Mouse (Mus musculus) limb, embryonic 11.5 days (tissue): ENCODE results near the gene Cst6. TPM values are rescaled to one million over a fixed set of nuclear protein-coding genes. Genes with fewer than 3 reads are reported as not detected.

ENCODE experiments used
- ATAC-seq: fragments of 200-750 bp; cut with Nextera tagmentation; 2 replicates; pipeline ENCODE4 v1.8.0; 2017; ENCODE audit warnings: low read depth; ENCODE audit not compliant: insufficient number of reproducible peaks, low FRiP score, low TSS enrichment
- DNase-seq: peaks from one replicate; pipeline ENCODE4 v3.0.0-alpha.2; 2015; ENCODE audit warnings: low spot score
- H3K27ac ChIP-seq: fragments of 300-500 bp; sonication (generic); replicated peaks from 2 replicates; pipeline ENCODE4 v1.5.1; 2014; ENCODE audit warnings: low read depth, mild to moderate bottlenecking, low read length
- H3K27me3 ChIP-seq: fragments of 300-500 bp; sonication (generic); 2 replicates; pipeline ENCODE4 v1.6.1; 2014; ENCODE audit warnings: mild to moderate bottlenecking, low read length, mixed read lengths; ENCODE audit not compliant: control insufficient read depth, insufficient read depth
- H3K36me3 ChIP-seq: fragments of 300-500 bp; sonication (generic); 2 replicates; pipeline ENCODE4 v1.6.1; 2014; ENCODE audit warnings: mild to moderate bottlenecking, low read length, moderate library complexity, mixed read lengths; ENCODE audit not compliant: control insufficient read depth, insufficient read depth
- H3K4me1 ChIP-seq: fragments of 300-500 bp; sonication (generic); 2 replicates; pipeline ENCODE4 v1.6.1; 2014; ENCODE audit warnings: low read length, mixed read lengths; ENCODE audit not compliant: control insufficient read depth, insufficient read depth
- H3K4me2 ChIP-seq: fragments of 300-500 bp; sonication (generic); 2 replicates; pipeline ENCODE4 v1.6.1; 2014; ENCODE audit warnings: low read depth, mild to moderate bottlenecking, moderate library complexity; ENCODE audit not compliant: severe bottlenecking
- H3K4me3 ChIP-seq: fragments of 300-500 bp; sonication (generic); 2 replicates; pipeline ENCODE4 v1.5.1; 2014; ENCODE audit warnings: low read depth, low read length
- H3K9ac ChIP-seq: fragments of 300-500 bp; sonication (generic); 2 replicates; pipeline ENCODE4 v1.6.1; 2014; ENCODE audit warnings: mild to moderate bottlenecking, low read length
- H3K9me3 ChIP-seq: fragments of 300-500 bp; sonication (generic); 2 replicates; pipeline ENCODE4 v1.6.1; 2016; ENCODE audit warnings: low read length; ENCODE audit not compliant: control insufficient read depth
- WGBS: fragments of 180-500 bp; shearing (Covaris S2); extraction: QIAGEN DNeasy Blood & Tissue Kit; methylation state at CpG from one replicate; pipeline ENCODE4 v1.1.7; 2014; 5-methylcytosine and 5-hydroxymethylcytosine counted together
- polyA plus RNA-seq: library from polyadenylated mRNA; unstranded; fragments of >200 nt; fragmentation: Nextera tagmentation; extraction: Ambion mirVana; gene quantifications from 2 replicates; pipeline ENCODE4 v1.2.1, GENCODE M21; 2014

Cst6 gene
- polyA plus RNA-seq, 1 experiment from 2014 or later = 0.64 TPM

DNA sequence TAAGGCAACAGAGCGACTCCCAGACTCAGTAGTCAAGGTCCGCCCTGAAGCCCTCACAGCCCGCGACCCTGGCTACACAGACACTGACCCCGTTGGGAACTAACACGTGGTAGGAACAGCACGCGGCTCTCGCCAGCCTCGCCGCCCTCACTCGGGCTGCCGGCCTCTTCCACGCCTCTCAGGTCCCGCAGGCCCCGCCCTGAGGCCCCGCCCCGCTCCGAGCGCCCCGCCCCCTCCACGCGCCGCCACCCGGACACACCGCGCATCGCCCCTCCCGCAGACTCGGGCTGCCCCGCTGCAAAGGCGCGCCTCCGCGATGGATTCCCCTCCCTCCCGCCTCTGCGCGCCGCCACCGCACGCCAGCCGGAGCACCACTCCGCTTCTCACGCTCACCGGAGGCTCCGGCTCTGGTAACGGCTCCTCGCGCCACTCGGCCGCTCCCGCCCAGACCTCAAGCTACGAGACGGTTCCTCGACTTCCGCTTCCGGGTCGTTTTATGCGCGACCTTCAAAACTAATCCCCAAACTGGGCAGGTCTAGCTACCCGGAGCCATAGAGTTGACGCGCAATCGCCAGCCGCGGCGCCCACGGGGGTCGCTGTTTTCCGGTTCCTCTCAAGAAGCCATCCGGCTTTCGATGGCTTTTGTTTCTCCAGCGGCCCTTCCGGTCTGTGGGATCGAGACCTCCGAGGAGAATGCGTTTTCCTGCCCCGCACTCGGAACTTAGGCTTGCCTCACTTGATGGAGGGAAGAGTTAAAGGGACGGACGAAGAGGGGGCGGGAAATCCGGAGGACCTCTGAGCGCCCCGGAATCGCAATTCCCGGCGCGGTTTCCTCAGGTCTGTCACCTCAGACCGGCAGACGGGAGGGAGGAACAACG is 17.0 kb upstream of the Cst6 start, which contains the start of gene Eif1ad:
Gene Eif1ad (plus strand): TSS at position 567 of the 878 bp plus-strand sequence.
- Histone ChIP-seq H3K4me2 (peak within 1 kb of the TSS; percentile 91), H3K36me3 (peaks cover 24% of the 10 kb centered on the region), H3K4me1 (peaks cover 15% of the 10 kb centered on the region), H3K27ac (peak within 1 kb of the TSS; percentile 92), H3K9me3 (no peaks in the 10 kb centered on the region), H3K9ac (peak within 1 kb of the TSS; percentile 89), H3K27me3 (no peaks in the 10 kb centered on the region), H3K4me3 (peak within 1 kb of the TSS; percentile 99)
- ATAC-seq = peak; percentile 95
- WGBS = 0% methylated on average over 83 of the region's 92 CpGs
- peak; percentile 97 for DNase-seq

DNA sequence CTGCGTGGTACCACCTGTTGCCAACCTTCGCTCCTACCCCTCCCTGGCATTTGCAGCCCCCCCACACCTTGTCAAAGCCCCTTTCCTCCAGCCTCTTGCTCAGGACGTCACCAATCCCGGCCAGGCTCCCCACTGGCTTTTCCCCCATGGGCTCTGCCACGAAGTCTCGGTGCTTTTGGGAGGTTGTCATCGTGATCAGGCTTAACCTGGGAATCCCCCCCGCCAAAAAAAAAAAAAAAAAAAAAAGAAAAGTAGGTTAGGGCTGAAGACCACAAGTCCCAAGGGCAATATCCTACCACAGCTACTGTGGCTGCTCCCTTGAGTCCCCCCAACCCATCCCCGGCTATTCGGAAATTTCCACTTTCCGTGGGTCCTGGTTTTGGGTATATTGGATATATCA is 16.4 kb upstream of the Cst6 start:
- DNase-seq (no peak), ATAC-seq (no peak)
- peak overlapping the region; percentile 89 for H3K9ac ChIP-seq
- H3K36me3 ChIP-seq = peaks cover 22% of the 10 kb centered on the region
- 21% methylated on average over 11 of the region's 11 CpGs for WGBS
- peak overlapping the region; percentile 92; the same call in 1 of the 2 replicates for H3K27ac ChIP-seq
- H3K4me1 ChIP-seq = peaks cover 15% of the 10 kb centered on the region
- H3K4me3 ChIP-seq = peak overlapping the region; percentile 99
- H3K27me3 ChIP-seq = no peaks in the 10 kb centered on the region
- H3K4me2 ChIP-seq = peak overlapping the region; percentile 91
- no peaks in the 10 kb centered on the region for H3K9me3 ChIP-seq

DNA sequence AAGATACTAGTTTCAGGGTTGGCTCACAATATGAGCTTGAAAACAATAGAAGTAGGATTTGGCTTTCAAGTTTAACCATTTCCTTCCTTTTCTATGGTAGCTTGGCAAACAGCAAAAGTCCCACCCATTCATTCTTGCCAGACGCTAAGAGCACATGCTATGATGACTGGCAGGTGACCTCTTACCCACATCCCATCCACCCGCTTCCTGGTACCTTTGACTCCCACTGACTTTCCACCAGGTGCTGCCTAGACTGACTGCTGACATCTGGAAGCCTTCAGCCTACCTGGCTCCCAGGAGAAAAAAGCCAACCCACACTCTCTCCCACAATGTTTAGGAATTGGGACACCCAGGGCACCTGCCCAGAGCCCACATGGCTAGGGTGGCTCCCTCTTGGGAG is 14.8 kb upstream of the Cst6 start:
- DNase-seq (no peak), ATAC-seq (no peak)
- 88% methylated on average over 2 of the region's 2 CpGs for WGBS
- Histone ChIP-seq H3K9me3 (no peaks in the 10 kb centered on the region), H3K27ac (no peak overlapping the region), H3K36me3 (peaks cover 12% of the 10 kb centered on the region; the same call in 1 of the 2 replicates), H3K27me3 (no peaks in the 10 kb centered on the region), H3K4me1 (peaks cover 15% of the 10 kb centered on the region), H3K9ac (no peak overlapping the region), H3K4me2 (no peak overlapping the region), H3K4me3 (no peak overlapping the region)

DNA sequence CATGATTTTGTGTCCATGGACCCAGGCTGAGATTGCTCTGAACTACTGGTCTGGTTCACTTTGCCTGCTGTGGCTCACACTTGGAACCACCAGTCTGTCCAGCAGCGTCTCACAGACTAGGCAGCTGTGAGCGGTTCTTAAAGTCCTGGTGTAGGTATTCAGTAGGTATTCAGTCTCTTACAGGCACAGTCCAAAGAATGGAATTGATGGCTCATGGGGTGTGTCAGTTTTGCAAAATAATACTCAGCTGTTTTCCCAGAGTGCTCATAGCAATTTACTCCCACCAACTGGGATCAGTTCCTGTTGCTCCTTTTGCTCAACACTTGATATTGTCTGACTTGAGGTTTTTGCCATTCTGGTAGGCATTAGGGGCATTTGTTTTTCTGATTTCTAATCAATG is 12.8 kb upstream of the Cst6 start:
- peaks cover 9% of the 10 kb centered on the region; the same call in 1 of the 2 replicates for H3K36me3 ChIP-seq
- H3K4me1 ChIP-seq = peaks cover 6% of the 10 kb centered on the region
- no peak overlapping the region for H3K4me2 ChIP-seq
- H3K4me3 ChIP-seq = no peak overlapping the region
- 79% methylated on average over 2 of the region's 2 CpGs for WGBS
- no peak overlapping the region for H3K9ac ChIP-seq
- no peak overlapping the region for H3K27ac ChIP-seq
- no peak for DNase-seq
- H3K9me3 ChIP-seq = peaks cover 2% of the 10 kb centered on the region; the same call in 1 of the 2 replicates
- no peaks in the 10 kb centered on the region for H3K27me3 ChIP-seq
- no peak for ATAC-seq

DNA sequence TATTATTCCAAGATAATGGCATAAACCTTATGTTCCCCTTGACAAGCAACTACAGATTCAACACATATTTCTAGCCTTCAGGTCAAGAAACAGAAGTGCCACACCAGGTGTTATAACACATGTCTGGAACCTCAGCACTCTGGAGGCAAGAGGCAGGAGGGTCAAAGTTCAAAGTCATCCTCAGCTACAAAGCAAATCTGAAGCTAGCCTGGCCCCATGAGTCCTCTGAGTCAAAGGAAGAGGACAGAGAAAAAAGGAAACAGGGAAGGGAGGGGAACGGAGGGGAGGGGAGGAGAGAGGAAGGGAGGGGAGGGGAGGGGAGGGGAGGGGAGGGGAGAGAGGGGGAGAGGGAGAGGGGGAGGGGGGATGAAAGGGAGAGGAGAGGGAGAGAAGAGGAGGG is 6.7 kb upstream of the Cst6 start:
- no peak overlapping the region for H3K9ac ChIP-seq
- H3K36me3 ChIP-seq = no peaks in the 10 kb centered on the region
- ATAC-seq (no peak), DNase-seq (no peak)
- no peak overlapping the region for H3K27ac ChIP-seq
- no peak overlapping the region for H3K4me2 ChIP-seq
- H3K9me3 ChIP-seq = peaks cover 2% of the 10 kb centered on the region; the same call in 1 of the 2 replicates
- WGBS = no CpG with 5 or more reads among the region's 1 CpGs
- H3K4me3 ChIP-seq = no peak overlapping the region
- no peaks in the 10 kb centered on the region for H3K27me3 ChIP-seq
- no peaks in the 10 kb centered on the region for H3K4me1 ChIP-seq

DNA sequence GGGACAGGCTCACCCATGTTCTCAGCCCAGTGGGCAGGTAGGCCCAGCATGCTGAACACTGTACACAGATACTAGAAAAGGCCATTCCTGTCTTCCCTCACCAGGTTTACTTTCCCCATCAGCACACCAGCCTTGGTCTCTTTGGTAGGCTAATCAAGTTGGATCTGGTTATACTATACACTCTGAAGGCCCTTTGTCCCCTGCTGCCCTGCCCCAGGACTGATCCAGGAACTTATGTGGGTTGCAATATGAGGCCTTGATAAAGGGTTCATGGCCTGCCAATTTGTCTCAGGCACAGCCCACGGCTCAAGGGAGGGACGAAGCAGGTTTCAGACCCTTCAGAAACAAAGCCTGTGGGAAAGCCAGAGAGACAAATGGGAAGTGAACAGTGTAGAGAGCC is 4.2 kb upstream of the Cst6 start:
- Histone ChIP-seq H3K9ac (no peak overlapping the region), H3K4me2 (no peak overlapping the region), H3K36me3 (no peaks in the 10 kb centered on the region), H3K27me3 (0 out of 2 replicates have a peak, but pooled peaks cover 4% of the 10 kb centered on the region), H3K27ac (no peak overlapping the region), H3K4me1 (peaks cover 3% of the 10 kb centered on the region; the same call in 1 of the 2 replicates), H3K4me3 (no peak overlapping the region), H3K9me3 (no peaks in the 10 kb centered on the region)
- 84% methylated on average over 2 of the region's 2 CpGs for WGBS
- no peak for ATAC-seq
- DNase-seq = no peak

DNA sequence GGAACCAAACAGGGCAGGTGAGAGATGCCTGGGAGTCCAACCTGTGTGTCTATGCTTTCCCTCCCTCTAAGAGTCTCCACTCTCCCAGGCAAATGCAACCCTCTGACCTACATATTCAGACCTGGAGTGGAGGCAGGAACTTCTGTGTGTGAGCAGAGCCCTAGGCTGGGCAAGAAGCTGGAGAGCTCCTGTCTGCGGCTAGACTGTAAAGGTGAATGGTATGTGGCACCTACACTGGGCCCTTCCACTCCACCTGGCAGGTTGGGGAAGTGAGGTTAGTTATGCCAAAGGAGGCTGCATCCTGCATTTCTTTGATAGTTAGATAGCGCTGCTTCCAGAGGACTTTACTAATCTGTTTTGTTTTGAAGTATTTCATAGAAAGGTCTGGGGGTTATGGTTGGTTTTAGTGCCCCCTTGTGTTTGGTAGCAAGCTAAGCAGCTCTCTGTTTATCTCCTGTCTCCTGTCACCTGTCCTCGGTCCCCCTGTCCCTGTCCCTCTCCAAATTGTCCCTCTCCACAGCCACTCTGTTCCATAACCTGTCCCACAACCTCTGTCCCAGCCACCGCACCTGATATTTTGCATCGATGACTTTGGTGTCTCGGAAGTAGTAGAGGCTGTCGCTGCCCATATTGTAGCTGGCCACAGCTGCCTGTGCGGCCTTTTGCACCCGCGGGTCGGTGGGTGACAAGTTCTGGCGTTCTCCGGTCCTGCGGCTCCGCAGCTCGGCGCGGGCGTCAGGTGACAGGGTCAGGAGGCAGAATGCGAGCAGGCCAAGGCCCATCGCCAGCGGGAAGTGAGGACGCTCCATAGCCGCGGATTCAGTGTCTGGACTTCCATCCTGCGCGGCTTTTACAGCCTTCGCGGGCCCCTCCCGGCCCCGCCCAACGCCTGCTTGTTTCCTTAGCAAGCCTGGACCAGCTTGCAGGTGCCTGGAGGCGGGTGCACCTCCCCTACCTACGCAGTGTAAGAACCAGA is 560 bp downstream of the Cst6 start:
- ATAC-seq (no peak), DNase-seq (peak; percentile 48)
- H3K4me2 ChIP-seq = peak overlapping the region; percentile 71
- 0 out of 2 replicates have a peak, but pooled peaks cover 4% of the 10 kb centered on the region for H3K27me3 ChIP-seq
- peak overlapping the region; percentile 50 for H3K9ac ChIP-seq
- peak overlapping the region; percentile 33 for H3K4me3 ChIP-seq
- H3K4me1 ChIP-seq = peaks cover 3% of the 10 kb centered on the region; the same call in 1 of the 2 replicates
- WGBS = 5% methylated on average over 34 of the region's 34 CpGs
- H3K27ac ChIP-seq = no peak overlapping the region
- no peaks in the 10 kb centered on the region for H3K36me3 ChIP-seq
- H3K9me3 ChIP-seq = no peaks in the 10 kb centered on the region

DNA sequence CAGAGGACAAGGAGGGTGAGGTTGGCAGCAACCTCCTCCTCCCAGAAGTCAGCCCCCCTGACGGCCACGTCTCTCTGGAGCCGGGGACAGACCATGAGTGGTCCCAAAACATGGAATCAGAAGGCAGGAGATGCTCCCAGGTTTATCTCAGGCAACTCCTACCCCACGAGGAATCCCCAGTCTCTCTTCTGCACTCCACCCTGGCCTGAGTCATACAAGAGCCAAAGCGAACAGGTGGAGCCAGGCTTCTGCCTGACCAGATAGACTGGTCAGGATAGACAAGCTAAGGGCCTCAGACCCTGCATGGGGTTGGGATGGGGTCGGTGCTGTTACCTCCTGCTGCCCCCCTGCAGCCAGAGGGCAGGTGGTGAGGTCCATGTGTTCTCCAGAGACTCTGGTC is 1.3 kb downstream of the Cst6 start:
- H3K4me2 ChIP-seq = no peak overlapping the region
- WGBS = 84% methylated on average over 6 of the region's 6 CpGs
- DNase-seq (no peak), ATAC-seq (no peak)
- H3K36me3 ChIP-seq = no peaks in the 10 kb centered on the region
- H3K9me3 ChIP-seq = no peaks in the 10 kb centered on the region
- no peak overlapping the region for H3K4me3 ChIP-seq
- peaks cover 3% of the 10 kb centered on the region; the same call in 1 of the 2 replicates for H3K4me1 ChIP-seq
- H3K27me3 ChIP-seq = 0 out of 2 replicates have a peak, but pooled peaks cover 4% of the 10 kb centered on the region
- H3K27ac ChIP-seq = no peak overlapping the region
- H3K9ac ChIP-seq = no peak overlapping the region
